Mouse (Mus musculus) hindbrain, embryonic 11.5 days (tissue): ENCODE measurements around the gene Il23a. TPM values are rescaled to one million over a fixed set of nuclear protein-coding genes. Genes with fewer than 3 reads are reported as not detected.

Experiments
- ATAC-seq: fragments of 200-750 bp; cut with Nextera tagmentation; 2 replicates; pipeline ENCODE4 v1.8.0; 2017; ENCODE audit warnings: mild to moderate bottlenecking, moderate TSS enrichment, moderate library complexity; ENCODE audit not compliant: low FRiP score
- DNase-seq: peaks from one replicate; pipeline ENCODE4 v3.0.0-alpha.2; 2015; ENCODE audit warnings: low spot score
- H3K27ac ChIP-seq: fragments of 300-500 bp; sonication (generic); 2 replicates; pipeline ENCODE4 v1.5.1; 2014; ENCODE audit warnings: mild to moderate bottlenecking, low read depth, low read length
- H3K27me3 ChIP-seq: fragments of 300-500 bp; sonication (generic); 2 replicates; pipeline ENCODE4 v1.6.1; 2014; ENCODE audit warnings: mild to moderate bottlenecking, low read length, moderate library complexity, mixed read lengths; ENCODE audit not compliant: control insufficient read depth, insufficient read depth
- H3K36me3 ChIP-seq: fragments of 300-500 bp; sonication (generic); 2 replicates; pipeline ENCODE4 v1.6.1; 2014; ENCODE audit warnings: mild to moderate bottlenecking, low read length, moderate library complexity, mixed read lengths; ENCODE audit not compliant: control insufficient read depth, insufficient read depth
- H3K4me1 ChIP-seq: fragments of 300-500 bp; sonication (generic); replicated peaks from 2 replicates; pipeline ENCODE4 v1.6.1; 2014; ENCODE audit warnings: low read length, mixed read lengths; ENCODE audit not compliant: control insufficient read depth, insufficient read depth
- H3K4me2 ChIP-seq: fragments of 300-500 bp; sonication (generic); replicated peaks from 2 replicates; pipeline ENCODE4 v1.6.1; 2014; ENCODE audit warnings: mild to moderate bottlenecking, low read depth, low read length
- H3K4me3 ChIP-seq: fragments of 300-500 bp; sonication (generic); 2 replicates; pipeline ENCODE4 v1.5.1; 2014; ENCODE audit warnings: low read depth, low read length
- H3K9ac ChIP-seq: fragments of 300-500 bp; sonication (generic); 2 replicates; pipeline ENCODE4 v1.6.1; 2014; ENCODE audit warnings: low read depth, low read length
- H3K9me3 ChIP-seq: fragments of 300-500 bp; sonication (generic); 2 replicates; pipeline ENCODE4 v1.6.1; 2016; ENCODE audit warnings: low read length; ENCODE audit not compliant: control insufficient read depth
- WGBS: fragments of 180-500 bp; shearing (Covaris S2); extraction: QIAGEN DNeasy Blood & Tissue Kit; methylation state at CpG from one replicate; pipeline ENCODE4 v1.1.7; 2014; 5-methylcytosine and 5-hydroxymethylcytosine counted together
- polyA plus RNA-seq: library from polyadenylated mRNA; unstranded; fragments of >200 nt; fragmentation: Nextera tagmentation; extraction: Ambion mirVana; gene quantifications from 2 replicates; pipeline ENCODE4 v1.2.1, GENCODE M21; 2014

Il23a gene
- polyA plus RNA-seq, 1 experiment from 2014 or later: 0.28 TPM

DNA sequence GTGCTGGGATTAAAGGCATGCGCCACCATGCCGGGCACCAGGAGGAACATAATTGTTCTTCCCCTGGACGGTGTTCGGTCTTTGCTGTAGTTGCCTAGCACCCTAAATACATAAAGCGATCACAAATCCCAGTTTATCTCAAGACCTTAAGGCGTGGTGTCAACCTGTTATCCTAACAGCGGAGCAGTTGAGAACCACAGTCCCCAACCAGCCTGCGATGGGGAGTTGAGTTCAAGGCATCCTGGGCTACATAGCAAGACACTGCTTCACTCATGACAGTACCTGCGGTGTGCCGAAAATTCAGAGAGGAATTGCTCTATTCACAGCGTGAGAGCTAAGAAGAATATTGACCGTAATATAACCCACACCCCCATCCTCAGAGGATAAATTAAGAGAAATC is 23.1 kb upstream of the Il23a start:
- H3K27me3 ChIP-seq: no peaks in the 10 kb centered on the region
- DNase-seq (peak; percentile 37), ATAC-seq (0 out of 2 replicates have a peak, but pooled peaks have one; percentile 3)
- peaks cover 9% of the 10 kb centered on the region; the same call in 1 of the 2 replicates for H3K4me1 ChIP-seq
- 65% methylated on average over 12 of the region's 12 CpGs for WGBS
- no peak overlapping the region; the same call in 1 of the 2 replicates for H3K9ac ChIP-seq
- H3K27ac ChIP-seq: no peak overlapping the region
- peak overlapping the region; percentile 77 for H3K4me3 ChIP-seq
- no peaks in the 10 kb centered on the region for H3K9me3 ChIP-seq
- H3K36me3 ChIP-seq: peaks cover 11% of the 10 kb centered on the region; the same call in 1 of the 2 replicates
- peak overlapping the region; percentile 84 for H3K4me2 ChIP-seq

GRCm38 (mm10) chr10:128315578-128315977 is 17.0 kb upstream of the Il23a start:
- Histone ChIP-seq H3K27me3 (no peaks in the 10 kb centered on the region), H3K4me2 (no peak overlapping the region), H3K4me3 (no peak overlapping the region), H3K4me1 (no peaks in the 10 kb centered on the region), H3K36me3 (peaks cover 13% of the 10 kb centered on the region; the same call in 1 of the 2 replicates), H3K9ac (no peak overlapping the region), H3K9me3 (no peaks in the 10 kb centered on the region), H3K27ac (no peak overlapping the region)
- no peak for DNase-seq
- WGBS: 95% methylated on average over 8 of the region's 8 CpGs
- ATAC-seq: no peak

GRCm38 (mm10) chr10:128310902-128311301 is 12.3 kb upstream of the Il23a start:
- H3K36me3 ChIP-seq: peaks cover 13% of the 10 kb centered on the region; the same call in 1 of the 2 replicates
- H3K4me1 ChIP-seq: no peaks in the 10 kb centered on the region
- WGBS: 90% methylated on average over 4 of the region's 4 CpGs
- H3K9me3 ChIP-seq: no peaks in the 10 kb centered on the region
- H3K4me3 ChIP-seq: no peak overlapping the region
- ATAC-seq: no peak
- H3K27me3 ChIP-seq: no peaks in the 10 kb centered on the region
- no peak overlapping the region for H3K9ac ChIP-seq
- DNase-seq: no peak
- no peak overlapping the region for H3K27ac ChIP-seq
- H3K4me2 ChIP-seq: no peak overlapping the region

- H3K27me3 ChIP-seq: no peaks in the 10 kb centered on the region
- ATAC-seq (no peak), DNase-seq (no peak)
- H3K9me3 ChIP-seq: no peaks in the 10 kb centered on the region
- no peak overlapping the region for H3K4me2 ChIP-seq
- no peak overlapping the region for H3K9ac ChIP-seq
- H3K4me1 ChIP-seq: no peaks in the 10 kb centered on the region
- WGBS: 87% methylated on average over 11 of the region's 11 CpGs
- H3K27ac ChIP-seq: no peak overlapping the region
- peaks cover 10% of the 10 kb centered on the region; the same call in 1 of the 2 replicates for H3K36me3 ChIP-seq
- H3K4me3 ChIP-seq: no peak overlapping the region
Measured at GRCm38 (mm10) chr10:128310177-128310576, 11.6 kb upstream of the Il23a start.

DNA sequence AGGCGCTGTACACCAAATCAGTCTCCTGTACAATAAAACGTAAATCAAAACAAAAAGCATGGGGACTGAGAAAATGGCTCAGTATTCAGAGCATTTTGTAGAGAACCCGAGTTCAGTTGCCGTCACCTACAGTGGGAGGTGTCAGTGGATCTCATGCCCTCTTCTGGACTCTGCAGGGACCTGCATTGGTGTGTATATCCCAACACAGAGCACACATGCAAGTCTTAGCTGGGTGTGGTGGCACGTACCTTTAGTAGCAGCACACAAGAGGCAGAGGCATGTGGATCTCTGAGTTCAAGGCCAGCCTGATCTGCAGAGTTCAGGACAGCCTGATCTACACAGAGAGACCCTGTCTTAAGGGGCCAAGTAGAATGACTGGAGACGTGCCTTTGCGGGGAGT is 11.1 kb upstream of the Il23a start:
- DNase-seq (no peak), ATAC-seq (no peak)
- H3K9me3 ChIP-seq: no peaks in the 10 kb centered on the region
- no peak overlapping the region for H3K27ac ChIP-seq
- no peak overlapping the region for H3K9ac ChIP-seq
- no peaks in the 10 kb centered on the region for H3K27me3 ChIP-seq
- H3K4me2 ChIP-seq: no peak overlapping the region
- no peak overlapping the region for H3K4me3 ChIP-seq
- 91% methylated on average over 7 of the region's 7 CpGs for WGBS
- H3K36me3 ChIP-seq: peaks cover 6% of the 10 kb centered on the region; the same call in 1 of the 2 replicates
- H3K4me1 ChIP-seq: peaks cover under 1% of the 10 kb centered on the region; the same call in 1 of the 2 replicates

DNA sequence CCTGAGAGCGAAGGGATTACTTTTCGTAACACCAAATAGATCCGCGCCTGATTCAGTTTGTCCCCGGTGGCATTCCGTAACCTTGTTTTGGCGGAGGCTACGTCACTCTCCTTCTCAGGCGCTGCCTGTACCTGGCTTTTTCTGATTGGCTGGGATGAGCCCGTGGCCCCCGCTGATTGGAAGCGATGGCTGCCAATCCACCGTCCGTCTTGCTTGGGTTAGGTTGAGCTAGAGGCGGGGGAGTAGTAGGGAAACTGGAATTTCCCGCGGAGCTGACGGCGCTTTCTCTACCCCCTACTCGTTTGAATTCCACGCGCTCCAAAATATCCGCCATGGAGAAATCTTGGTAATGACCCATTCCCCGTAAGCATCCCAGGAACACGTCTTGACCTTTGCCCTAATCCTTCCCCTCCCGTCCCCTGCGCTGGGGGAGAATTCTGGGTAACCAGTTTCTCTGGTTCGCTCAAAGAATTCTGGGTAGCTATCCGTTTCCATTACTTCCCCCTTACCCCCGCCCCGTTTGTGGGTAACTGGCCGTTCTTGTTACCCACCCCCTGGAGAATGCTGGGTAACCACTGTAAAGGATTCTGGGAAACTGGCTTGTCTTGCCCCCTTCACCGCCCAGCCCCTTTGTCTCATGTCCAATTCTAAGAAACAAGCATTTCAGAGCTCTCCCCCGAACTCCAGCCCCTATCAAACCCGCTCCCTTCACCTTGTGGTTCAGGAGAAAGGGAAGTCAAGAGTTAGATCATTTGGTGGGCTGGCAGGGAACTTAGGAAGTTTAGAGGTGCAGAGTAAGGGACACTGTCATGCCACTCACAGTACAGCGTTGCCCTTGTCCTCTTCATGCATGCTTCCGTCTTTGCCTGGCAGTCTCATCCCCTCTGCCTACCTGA is 4.8 kb upstream of the Il23a start, which contains the start of gene Pan2:
Gene Pan2 (plus strand): TSS at position 210 of the 896 bp plus-strand sequence.
- peak; percentile 99 for ATAC-seq
- Histone ChIP-seq H3K4me1 (peaks cover 8% of the 10 kb centered on the region; the same call in 1 of the 2 replicates), H3K36me3 (no peaks in the 10 kb centered on the region), H3K27ac (peak within 1 kb of the TSS; percentile 82), H3K4me2 (peak within 1 kb of the TSS; percentile 72), H3K9me3 (no peaks in the 10 kb centered on the region), H3K27me3 (no peaks in the 10 kb centered on the region), H3K9ac (peak within 1 kb of the TSS; percentile 87), H3K4me3 (peak within 1 kb of the TSS; percentile 60)
- DNase-seq: peak; percentile 99
- WGBS: 2% methylated on average over 37 of the region's 37 CpGs

GRCm38 (mm10) chr10:128302785-128303125 is 4.2 kb upstream of the Il23a start:
- under 1% methylated on average over 9 of the region's 9 CpGs for WGBS
- peak; percentile 69 for ATAC-seq

GRCm38 (mm10) chr10:128302357-128302756 is 3.8 kb upstream of the Il23a start:
- peak overlapping the region; percentile 60 for H3K4me3 ChIP-seq
- H3K4me2 ChIP-seq: peak overlapping the region; percentile 72
- H3K36me3 ChIP-seq: no peaks in the 10 kb centered on the region
- no peak for ATAC-seq
- no peaks in the 10 kb centered on the region for H3K27me3 ChIP-seq
- H3K27ac ChIP-seq: peak overlapping the region; percentile 82
- H3K9me3 ChIP-seq: no peaks in the 10 kb centered on the region
- 42% methylated on average over 3 of the region's 3 CpGs for WGBS
- peak; percentile 4 for DNase-seq
- H3K4me1 ChIP-seq: peaks cover 8% of the 10 kb centered on the region; the same call in 1 of the 2 replicates
- H3K9ac ChIP-seq: peak overlapping the region; percentile 87

More at GRCm38 (mm10) chr10:128302785-128303125, 4.2 kb upstream of the Il23a start:
- Histone ChIP-seq H3K4me3 (peak overlapping the region; percentile 60), H3K27ac (peak overlapping the region; percentile 82), H3K9me3 (no peaks in the 10 kb centered on the region), H3K27me3 (no peaks in the 10 kb centered on the region), H3K9ac (peak overlapping the region; percentile 87), H3K4me1 (peaks cover 8% of the 10 kb centered on the region; the same call in 1 of the 2 replicates), H3K36me3 (no peaks in the 10 kb centered on the region), H3K4me2 (peak overlapping the region; percentile 72)
- no peak for DNase-seq
